Mouse (Mus musculus) liver, postnatal 0 days (tissue): Measurements from ENCODE around the gene 1700015F17Rik. TPM values are rescaled to one million over a fixed set of nuclear protein-coding genes. Genes with fewer than 3 reads are reported as not detected.

ENCODE experiments used
- ATAC-seq: fragments of 200-750 bp; cut with Nextera tagmentation; 2 replicates; pipeline ENCODE4 v1.8.0; 2017; ENCODE audit warnings: mild to moderate bottlenecking, moderate library complexity
- DNase-seq: peaks from one replicate; pipeline ENCODE4 v3.0.0-alpha.2; 2016
- H3K27ac ChIP-seq: fragments of 300-500 bp; sonication (generic); 2 replicates; pipeline ENCODE4 v1.5.1; 2014; ENCODE audit warnings: antibody characterized with exemption, moderate library complexity, mild to moderate bottlenecking, low read depth
- H3K27me3 ChIP-seq: fragments of 300-500 bp; sonication (generic); 2 replicates; pipeline ENCODE4 v1.6.1; 2014; ENCODE audit warnings: low read length, control low read depth, mixed read lengths; ENCODE audit not compliant: insufficient read depth
- H3K36me3 ChIP-seq: fragments of 300-500 bp; sonication (generic); replicated peaks from 2 replicates; pipeline ENCODE4 v1.6.1; 2014; ENCODE audit warnings: mild to moderate bottlenecking, control low read depth, low read length, moderate library complexity, mixed read lengths; ENCODE audit not compliant: insufficient read depth
- H3K4me1 ChIP-seq: fragments of 300-500 bp; sonication (generic); 2 replicates; pipeline ENCODE4 v1.6.1; 2014; ENCODE audit warnings: antibody characterized with exemption, mild to moderate bottlenecking, control low read depth; ENCODE audit not compliant: insufficient read depth
- H3K4me2 ChIP-seq: fragments of 300-500 bp; sonication (generic); 2 replicates; pipeline ENCODE4 v1.6.1; 2014; ENCODE audit warnings: low read depth, mild to moderate bottlenecking, low read length, moderate library complexity, mixed read lengths
- H3K4me3 ChIP-seq: fragments of 300-500 bp; sonication (generic); 2 replicates; pipeline ENCODE4 v1.5.1; 2014; ENCODE audit warnings: low read depth, low read length
- H3K9ac ChIP-seq: fragments of 300-500 bp; sonication (generic); replicated peaks from 2 replicates; pipeline ENCODE4 v1.6.1; 2014; ENCODE audit warnings: mild to moderate bottlenecking, moderate library complexity
- H3K9me3 ChIP-seq: fragments of 300-500 bp; sonication (generic); 2 replicates; pipeline ENCODE4 v1.6.1; 2016; ENCODE audit warnings: mild to moderate bottlenecking, control low read depth, low read length, mixed read lengths
- CTCF ChIP-seq: sonication (generic); IDR thresholded peaks from 2 replicates; pipeline ENCODE4 v1.5.1; 2016; ENCODE audit warnings: antibody characterized with exemption, low read depth
- EP300 ChIP-seq: IDR thresholded peaks from 2 replicates; pipeline ENCODE4 v1.6.1; 2016; ENCODE audit warnings: antibody characterized with exemption, low read depth, mild to moderate bottlenecking
- WGBS: fragments of 180-500 bp; shearing (Covaris S2); extraction: QIAGEN DNeasy Blood & Tissue Kit; methylation state at CpG from one replicate; pipeline ENCODE4 v1.1.7; 2014; ENCODE audit not compliant: insufficient replicate concordance; 5-methylcytosine and 5-hydroxymethylcytosine counted together
- polyA plus RNA-seq: library from polyadenylated mRNA; unstranded; fragments of >200 nt; fragmentation: Nextera tagmentation; extraction: Ambion mirVana; gene quantifications from 2 replicates; pipeline ENCODE4 v1.2.1, GENCODE M21; 2015

1700015F17Rik gene
- polyA plus RNA-seq, 1 experiment from 2014 or later, result not detected

GRCm38 (mm10) chr5:5495042-5495441, 16.1 kb upstream of the 1700015F17Rik start:
- Histone ChIP-seq H3K9ac (no peak overlapping the region), H3K4me3 (no peak overlapping the region), H3K4me1 (no peaks in the 10 kb centered on the region), H3K4me2 (peak overlapping the region; percentile 50), H3K36me3 (no peaks in the 10 kb centered on the region), H3K27ac (no peak overlapping the region), H3K9me3 (no peaks in the 10 kb centered on the region), H3K27me3 (no peaks in the 10 kb centered on the region)
- no peak for DNase-seq
- no peak for TF ChIP-seq EP300
- TF ChIP-seq CTCF, result no peak
- ATAC-seq, result peak; percentile 66; the same call in 1 of the 2 replicates
- 56% methylated on average over 4 of the region's 4 CpGs for WGBS

- TF ChIP-seq EP300, result no peak
- TF ChIP-seq CTCF, result peak; percentile 75
- Histone ChIP-seq H3K36me3 (no peaks in the 10 kb centered on the region), H3K27me3 (no peaks in the 10 kb centered on the region), H3K27ac (no peak overlapping the region), H3K4me1 (no peaks in the 10 kb centered on the region), H3K4me2 (peak overlapping the region; percentile 50), H3K4me3 (no peak overlapping the region), H3K9me3 (no peaks in the 10 kb centered on the region), H3K9ac (no peak overlapping the region)
- WGBS, result 38% methylated on average over 16 of the region's 16 CpGs
- DNase-seq (no peak), ATAC-seq (no peak; the same call in 1 of the 2 replicates)
Observed at GRCm38 (mm10) chr5:5494269-5495005, 15.5 kb upstream of the 1700015F17Rik start.

GRCm38 (mm10) chr5:5492163-5492562, 13.2 kb upstream of the 1700015F17Rik start:
- H3K9ac ChIP-seq, result no peak overlapping the region
- H3K9me3 ChIP-seq, result no peaks in the 10 kb centered on the region
- DNase-seq, result no peak
- 0 out of 2 replicates have a peak, but pooled peaks have one; percentile 6 for TF ChIP-seq CTCF
- no peak for TF ChIP-seq EP300
- no peaks in the 10 kb centered on the region for H3K27me3 ChIP-seq
- H3K27ac ChIP-seq, result no peak overlapping the region
- ATAC-seq, result no peak
- no peak overlapping the region for H3K4me2 ChIP-seq
- no peak overlapping the region for H3K4me3 ChIP-seq
- no peaks in the 10 kb centered on the region for H3K4me1 ChIP-seq
- no peaks in the 10 kb centered on the region for H3K36me3 ChIP-seq
- 78% methylated on average over 4 of the region's 4 CpGs for WGBS

- Histone ChIP-seq H3K9me3 (no peaks in the 10 kb centered on the region), H3K4me2 (no peak overlapping the region), H3K4me3 (no peak overlapping the region), H3K27me3 (no peaks in the 10 kb centered on the region), H3K4me1 (no peaks in the 10 kb centered on the region), H3K27ac (no peak overlapping the region), H3K9ac (no peak overlapping the region), H3K36me3 (no peaks in the 10 kb centered on the region)
- ATAC-seq (no peak), DNase-seq (no peak)
- no peak for TF ChIP-seq CTCF
- TF ChIP-seq EP300, result no peak
- WGBS, result 55% methylated on average over 3 of the region's 3 CpGs
Observed at GRCm38 (mm10) chr5:5486071-5486470, 7.1 kb upstream of the 1700015F17Rik start.

- no peaks in the 10 kb centered on the region for H3K9me3 ChIP-seq
- H3K4me2 ChIP-seq, result no peak overlapping the region
- WGBS, result 68% methylated on average over 9 of the region's 9 CpGs
- DNase-seq (no peak), ATAC-seq (no peak)
- H3K36me3 ChIP-seq, result no peaks in the 10 kb centered on the region
- no peak overlapping the region for H3K9ac ChIP-seq
- H3K4me3 ChIP-seq, result no peak overlapping the region
- no peak overlapping the region for H3K27ac ChIP-seq
- no peaks in the 10 kb centered on the region for H3K4me1 ChIP-seq
- H3K27me3 ChIP-seq, result no peaks in the 10 kb centered on the region
- TF ChIP-seq EP300 (no peak), CTCF (no peak)
Observed at GRCm38 (mm10) chr5:5483254-5483858, 4.4 kb upstream of the 1700015F17Rik start.

- no peaks in the 10 kb centered on the region for H3K27me3 ChIP-seq
- ATAC-seq (0 out of 2 replicates have a peak, but pooled peaks have one; percentile 36), DNase-seq (no peak)
- H3K27ac ChIP-seq, result no peak overlapping the region
- no peaks in the 10 kb centered on the region for H3K9me3 ChIP-seq
- no peaks in the 10 kb centered on the region for H3K36me3 ChIP-seq
- WGBS, result 2% methylated on average over 1 of the region's 1 CpGs
- H3K4me1 ChIP-seq, result no peaks in the 10 kb centered on the region
- no peak overlapping the region for H3K4me3 ChIP-seq
- H3K4me2 ChIP-seq, result no peak overlapping the region
- H3K9ac ChIP-seq, result no peak overlapping the region
- TF ChIP-seq EP300, result no peak
- TF ChIP-seq CTCF, result peak; percentile 68
Observed at GRCm38 (mm10) chr5:5481662-5482061, 2.7 kb upstream of the 1700015F17Rik start.
